15 mouse cellular contexts compared by ENCODE assay signal in the genomic region with DNA sequence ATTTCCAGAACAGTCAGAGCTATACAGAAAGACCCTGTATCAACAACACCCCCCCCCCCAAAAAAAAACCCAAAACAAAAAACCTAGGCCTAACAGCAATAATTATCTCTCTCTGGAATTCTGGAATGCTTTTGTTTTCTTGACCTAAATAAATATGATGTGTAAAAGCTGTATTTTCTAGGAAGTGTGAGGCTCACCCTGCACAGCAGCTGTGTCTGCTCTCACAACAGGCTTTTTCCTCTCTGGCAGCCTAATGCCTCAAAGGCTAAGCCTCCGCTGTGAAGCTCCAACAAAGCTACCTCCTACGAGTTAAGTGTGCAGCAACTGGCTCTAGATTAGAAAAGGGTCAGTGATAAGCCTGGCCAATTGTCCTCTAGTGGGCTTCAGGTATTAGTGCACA. TPM values are rescaled to one million over a fixed set of nuclear protein-coding genes. Genes with fewer than 3 reads are reported as not detected.
"Had no signal": no experiment of that assay in that cellular context is flagged by ENCODE, and none has a peak within 500 bp of the region (broad histone marks: within the 10 kb centered on the region; RNA-seq: fewer than 3 reads in every experiment).

No protein-coding gene starts in this region.

- ATAC-seq: hindbrain, embryonic 16.5 days; inflammation-experienced regulatory T-cells, adult 6 months; intestine, postnatal 0 days had no signal

- H3K4me3 ChIP-seq: kidney, embryonic 15.5 days; limb, embryonic 13.5 days; megakaryocyte, embryonic 14.5 days; midbrain, embryonic 12.5 days had no signal

- H3K36me3 ChIP-seq: kidney, embryonic 15.5 days; limb, embryonic 13.5 days; midbrain, embryonic 12.5 days had no signal

- H3K27ac ChIP-seq: kidney, embryonic 15.5 days; limb, embryonic 13.5 days; liver, embryonic 14.5 days; macrophage; midbrain, embryonic 12.5 days had no signal

- H3K9me3 ChIP-seq: kidney, embryonic 15.5 days; limb, embryonic 13.5 days; megakaryocyte, embryonic 14.5 days; midbrain, embryonic 12.5 days had no signal

- H3K9ac ChIP-seq: kidney, embryonic 15.5 days; limb, embryonic 13.5 days; liver, embryonic 14.5 days; midbrain, embryonic 12.5 days had no signal

- DNase-seq: kidney, postnatal 36 days; left cerebral cortex, postnatal 4 days; right cerebral cortex, postnatal 4 days; spleen, adult 18-20 months; thymus, adult 18-20 months; thymus, postnatal 14 days had no signal

- H3K4me2 ChIP-seq: kidney, embryonic 15.5 days; limb, embryonic 13.5 days; midbrain, embryonic 12.5 days had no signal

- H3K27me3 ChIP-seq: kidney, embryonic 15.5 days; limb, embryonic 13.5 days had no signal

RNA-seq across cellular contexts. Expression of a gene that starts 12.4 kb away (rescaled TPM):
- polyA plus RNA-seq: inflammation-experienced regulatory T-cells, adult 6 months; macrophage had no signal
